Mouse (Mus musculus) heart, postnatal 25 days (tissue): ENCODE measurements around the gene Cntfr. TPM values are rescaled to one million over a fixed set of nuclear protein-coding genes. Genes with fewer than 3 reads are reported as not detected.

Experiments used
- DNase-seq: peaks from one replicate; pipeline ENCODE4 v3.0.0; 2022; ENCODE audit warnings: low spot score
- intact Hi-C: fragments of 180-260 bp; cut with DNase I; formaldehyde crosslinking; loops from one replicate; pipeline ENCODE4 v1.15.1; 2025
- total RNA-seq, 2 experiments: library from RNA; stranded (reverse); gene quantifications; 2 replicates each; pipeline ENCODE4 v1.2.3; 2021

Cntfr gene
- total RNA-seq, 2 experiments from 2014 or later, result 4.2 to 5.1 TPM

GRCm38 (mm10) chr4:41631390-41631789, 65.5 kb downstream of the Cntfr start:
- intact Hi-C loops, result no loop called here
- no peak for DNase-seq

- intact Hi-C loops, result no loop called here
- DNase-seq, result no peak
Observed at GRCm38 (mm10) chr4:41630196-41630595, 66.7 kb downstream of the Cntfr start.

GRCm38 (mm10) chr4:41628202-41628927, 68.5 kb downstream of the Cntfr start:
- no peak for DNase-seq
- intact Hi-C loops, result no loop called here

- no peak for DNase-seq
- intact Hi-C loops, result no loop called here
Observed at GRCm38 (mm10) chr4:41622071-41622470, 74.8 kb downstream of the Cntfr start.

GRCm38 (mm10) chr4:41618916-41619746, 77.8 kb downstream of the Cntfr start:
- no peak for DNase-seq
- intact Hi-C loops, result no loop called here

- DNase-seq, result no peak
- intact Hi-C loops, result loop anchor here (2.0 kb wide), 3 partner anchors 37 to 93 kb away; no protein-coding TSS in a partner anchor
Observed at GRCm38 (mm10) chr4:41615661-41616599, 81.0 kb downstream of the Cntfr start.

- intact Hi-C loops, result loop anchor here (1.0 to 2.0 kb wide), 5 partner anchors 39 to 146 kb away; no protein-coding TSS in a partner anchor
- DNase-seq, result peak; percentile 39
Observed at GRCm38 (mm10) chr4:41614156-41614555, 82.7 kb downstream of the Cntfr start.

GRCm38 (mm10) chr4:41612166-41612565, 84.7 kb downstream of the Cntfr start:
- intact Hi-C loops, result no loop called here
- no peak for DNase-seq

GRCm38 (mm10) chr4:41610594-41610980, 86.3 kb downstream of the Cntfr start:
- intact Hi-C loops, result no loop called here
- DNase-seq, result no peak

GRCm38 (mm10) chr4:41609681-41610593, 87.0 kb downstream of the Cntfr start:
- DNase-seq, result no peak

More at GRCm38 (mm10) chr4:41609681-41610593, 87.0 kb downstream of the Cntfr start:
- intact Hi-C loops, result no loop called here

Other genes starting within 250 kb of the Cntfr start
- under 1 TPM; 0.26 to 0.45 TPM for gene Kif24, start 232.2 kb downstream of the Cntfr start, total RNA-seq
- gene Nudt2, start 231.9 kb downstream of the Cntfr start, total RNA-seq, result 10 to 100 TPM; 29.6 to 32.7 TPM
- 10 to 100 TPM; 10.2 to 10.4 TPM for gene AI464131, start 194.0 kb downstream of the Cntfr start, total RNA-seq
- not detected for gene 1110017D15Rik, start 179.8 kb downstream of the Cntfr start, total RNA-seq
- gene Fam219a, start 127.6 kb downstream of the Cntfr start, total RNA-seq, result 10 to 100 TPM; 12.5 to 14.3 TPM
- gene Dnaic1, start 127.3 kb downstream of the Cntfr start, total RNA-seq, result 1 to 10 TPM; 1.8 to 2.7 TPM
- 1 to 10 TPM; 8.0 to 8.8 TPM for gene Enho, start 56.8 kb downstream of the Cntfr start, total RNA-seq
- 10 to 100 TPM; 74.2 to 87.4 TPM for gene Il11ra1, start 2.9 kb upstream of the Cntfr start, total RNA-seq
- gene Rpp25l, start 16.4 kb upstream of the Cntfr start, total RNA-seq, result 10 to 100 TPM; 30.5 to 32.0 TPM
- gene Dctn3, start 26.1 kb upstream of the Cntfr start, total RNA-seq, result 10 to 100 TPM; 74.8 to 79.9 TPM
- gene Arid3c, start 34.1 kb upstream of the Cntfr start, total RNA-seq, result not detected
- gene Galt, start 58.1 kb upstream of the Cntfr start, total RNA-seq, result 10 to 100 TPM; 52.1 to 52.9 TPM
- 10 to 100 TPM; 18.0 to 19.6 TPM for gene Sigmar1, start 59.1 kb upstream of the Cntfr start, total RNA-seq
- 10 to 100 TPM; 11.6 to 17.2 TPM for gene Ccl27a, start 77.2 kb upstream of the Cntfr start, total RNA-seq
- gene Gm21541, start 206.5 kb upstream of the Cntfr start, total RNA-seq, result not detected
- gene Gm20878, start 244.5 kb upstream of the Cntfr start, total RNA-seq, result under 1 TPM; 0.39 to 0.53 TPM